Mouse (Mus musculus): Measurements from ENCODE around the gene Rbms1. TPM values are rescaled to one million over a fixed set of nuclear protein-coding genes. Genes with fewer than 3 reads are reported as not detected.

Rbms1 gene
- total and polyA plus RNA-seq, 3 experiments: 10.1 to 27.4 TPM; not detected in 1

DNA sequence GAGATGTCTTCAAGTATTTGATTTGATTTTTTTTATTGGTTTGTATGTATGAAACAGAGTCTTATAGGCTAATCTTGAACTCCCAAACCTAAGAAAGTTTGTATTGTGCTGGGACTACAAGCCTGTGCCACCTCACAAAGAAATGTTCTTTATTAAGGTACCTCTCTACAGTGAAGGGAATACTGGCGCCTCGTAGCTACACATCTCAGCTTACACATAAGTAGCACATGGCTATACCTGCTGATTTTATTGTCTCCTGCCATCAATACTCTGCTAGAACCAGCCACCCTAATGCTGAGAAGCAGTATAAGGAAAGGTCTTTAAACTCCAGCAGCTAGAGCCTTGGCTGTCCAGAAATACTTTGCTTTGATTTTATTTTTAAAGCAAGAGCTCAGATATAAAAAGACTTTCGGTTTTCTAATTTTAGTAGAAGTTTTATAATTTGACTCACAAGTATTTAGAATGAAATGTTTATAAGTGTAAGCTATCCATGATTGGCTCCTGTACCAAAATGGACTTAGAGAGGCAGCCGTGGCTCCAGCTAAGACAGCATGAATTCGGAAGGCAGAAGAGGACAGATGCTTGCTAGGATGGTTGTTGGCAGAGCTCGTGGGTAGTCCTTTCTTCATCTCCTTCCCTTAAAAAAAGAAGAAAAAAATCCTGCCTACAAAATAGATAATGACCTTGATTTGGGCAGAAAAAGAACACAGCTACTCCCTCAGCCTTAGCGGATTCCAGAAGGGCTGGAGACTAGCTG, 48.3 kb downstream of the Rbms1 start:
- no peaks in the 10 kb centered on the region for H3K79me2 ChIP-seq (ENCODE audit: control insufficient read depth, insufficient read depth, low read length, poor library complexity)
- no peak overlapping the region for H3K27ac ChIP-seq (ENCODE audit: control insufficient read depth, low read depth, low read length)
- peaks cover 0 to 3% of the 10 kb centered on the region in 2 experiments; a peak in 1 of 4 replicates for H3K4me1 ChIP-seq (ENCODE audit: control insufficient read depth in 1 of 2, insufficient read depth in 2 of 2, low read length in 2 of 2)
- no peaks in the 10 kb centered on the region for H3K9me3 ChIP-seq (replicated peaks; ENCODE audit: insufficient read depth, low read length)
- no peak overlapping the region for H3K9ac ChIP-seq (ENCODE audit: control insufficient read depth, low read depth, low read length, poor library complexity, severe bottlenecking)
- no peaks in the 10 kb centered on the region for H3K36me3 ChIP-seq (ENCODE audit: control insufficient read depth in 1 of 2, insufficient read depth in 2 of 2, low read length in 2 of 2)
- no peak for DNase-seq (ENCODE audit: low read depth, low spot score)
- TF ChIP-seq ETS1 (IDR thresholded peaks at IDR 0.05; ENCODE audit: low read depth, low read length) (no peak), BHLHE40 (IDR thresholded peaks at IDR 0.05; ENCODE audit: borderline replicate concordance, low read depth, low read length) (no peak), TCF12 (IDR thresholded peaks at IDR 0.05; ENCODE audit: low read depth, low read length) (no peak), POLR2AphosphoS2 (IDR thresholded peaks at IDR 0.05; ENCODE audit: low read length) (no peak)
- no peak overlapping the region for H3K4me3 ChIP-seq (ENCODE audit: control insufficient read depth in 1 of 2, insufficient read depth in 1 of 2, low read depth in 2 of 2, low read length in 2 of 2)
- 0 out of 4 replicates have a peak, but pooled peaks cover 0 to 1% of the 10 kb centered on the region in 2 experiments for H3K27me3 ChIP-seq (ENCODE audit: control insufficient read depth in 1 of 2, insufficient read depth in 2 of 2, low read length in 2 of 2)

DNA sequence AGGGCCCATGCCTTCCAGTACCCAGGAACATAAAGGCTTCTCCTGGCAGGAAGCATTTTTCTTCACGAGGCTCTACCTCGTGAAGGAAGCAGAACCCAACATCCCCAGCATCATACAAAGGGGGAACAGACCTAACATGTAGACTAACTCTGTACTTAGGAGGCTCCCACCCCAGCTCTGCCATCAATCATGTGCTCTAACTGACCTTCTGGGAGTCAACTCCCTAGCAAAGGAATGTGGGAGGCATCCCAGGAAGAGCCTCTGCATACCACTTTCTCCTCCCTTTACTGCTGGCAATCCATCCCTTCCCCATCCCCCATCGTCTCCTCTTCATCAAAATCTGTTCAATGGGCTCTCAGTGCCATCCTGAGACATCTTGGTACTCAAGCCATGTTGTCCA, 49.7 kb downstream of the Rbms1 start:
- DNase-seq (ENCODE audit: low read depth, low spot score): no peak
- Histone ChIP-seq H3K4me1 (ENCODE audit: control insufficient read depth in 1 of 2, insufficient read depth in 2 of 2, low read length in 2 of 2) (no peaks in the 10 kb centered on the region), H3K79me2 (ENCODE audit: control insufficient read depth, insufficient read depth, low read length, poor library complexity) (no peaks in the 10 kb centered on the region), H3K27ac (ENCODE audit: control insufficient read depth, low read depth, low read length) (no peak overlapping the region), H3K9ac (ENCODE audit: control insufficient read depth, low read depth, low read length, poor library complexity, severe bottlenecking) (no peak overlapping the region), H3K27me3 (ENCODE audit: control insufficient read depth in 1 of 2, insufficient read depth in 2 of 2, low read length in 2 of 2) (no peaks in the 10 kb centered on the region; a peak in 1 of 4 replicates), H3K4me3 (ENCODE audit: control insufficient read depth in 1 of 2, insufficient read depth in 1 of 2, low read depth in 2 of 2, low read length in 2 of 2) (no peak overlapping the region), H3K9me3 (replicated peaks; ENCODE audit: insufficient read depth, low read length) (no peaks in the 10 kb centered on the region), H3K36me3 (ENCODE audit: control insufficient read depth in 1 of 2, insufficient read depth in 2 of 2, low read length in 2 of 2) (no peaks in the 10 kb centered on the region)
- no peak for TF ChIP-seq POLR2A (IDR thresholded peaks at IDR 0.05; ENCODE audit: control insufficient read depth in 1 of 2, insufficient read depth in 1 of 2, low read depth in 1 of 2, low read length in 2 of 2, poor library complexity in 1 of 2)
- no peak for TF ChIP-seq GATA1 (IDR thresholded peaks at IDR 0.05; ENCODE audit: low read depth, low read length)
- TF ChIP-seq GABPA (IDR thresholded peaks at IDR 0.05; ENCODE audit: low read depth, low read length): no peak
- TF ChIP-seq RCOR1 (IDR thresholded peaks at IDR 0.05; ENCODE audit: low read depth, low read length): no peak
- no peak for TF ChIP-seq JUND (IDR thresholded peaks at IDR 0.05; ENCODE audit: low read depth, low read length)
- no peak for TF ChIP-seq UBTF (IDR thresholded peaks at IDR 0.05; ENCODE audit: borderline replicate concordance, insufficient read depth, low read depth, low read length)
- no peak for TF ChIP-seq TBP (IDR thresholded peaks at IDR 0.05; ENCODE audit: low read depth, low read length)
- no peak for TF ChIP-seq ZKSCAN1 (IDR thresholded peaks at IDR 0.05; ENCODE audit: low read depth, low read length)
- TF ChIP-seq NRF1 (IDR thresholded peaks at IDR 0.05; ENCODE audit: insufficient read depth, low read depth, low read length, poor library complexity, severe bottlenecking): no peak
- no peak for TF ChIP-seq KAT2A (conservative IDR thresholded peaks at IDR 0.05; ENCODE audit: low read depth, low read length)
- no peak for TF ChIP-seq POLR2AphosphoS5 (IDR thresholded peaks at IDR 0.05; ENCODE audit: borderline replicate concordance, low read depth, low read length)
- TF ChIP-seq RAD21 (IDR thresholded peaks at IDR 0.05; ENCODE audit: low read depth, low read length): no peak
- no peak for TF ChIP-seq POLR2AphosphoS2 (IDR thresholded peaks at IDR 0.05; ENCODE audit: low read length)
- no peak for TF ChIP-seq ZMIZ1 (IDR thresholded peaks at IDR 0.05; ENCODE audit: low read depth, low read length)
- TF ChIP-seq ZC3H11A (IDR thresholded peaks at IDR 0.05; ENCODE audit: low read depth, low read length): no peak
- no peak for TF ChIP-seq SMC3 (IDR thresholded peaks at IDR 0.05; ENCODE audit: low read depth, low read length)
- no peak for TF ChIP-seq USF1 (IDR thresholded peaks at IDR 0.05; ENCODE audit: low read depth, low read length)
- TF ChIP-seq MEF2A (IDR thresholded peaks at IDR 0.05; ENCODE audit: extremely low read depth, insufficient replicate concordance, low read depth, low read length, poor library complexity, severe bottlenecking): no peak
- TF ChIP-seq MAZ (IDR thresholded peaks at IDR 0.05; ENCODE audit: low read depth, low read length): no peak
